Mouse (Mus musculus): Measurements from ENCODE around the gene Fam49a. TPM values are rescaled to one million over a fixed set of nuclear protein-coding genes. Genes with fewer than 3 reads are reported as not detected.

The Fam49a gene
- total and polyA plus RNA-seq, 3 experiments, result 7.1 to 20.0 (median 19.7) TPM

GRCm38 (mm10) chr12:12359923-12360322, 98.0 kb downstream of the Fam49a start:
- DNase-seq, result no peak

- DNase-seq, result no peak
Measured at GRCm38 (mm10) chr12:12362371-12362770, 100.4 kb downstream of the Fam49a start.

- no peak for DNase-seq
Measured at GRCm38 (mm10) chr12:12364201-12364600, 102.3 kb downstream of the Fam49a start.

GRCm38 (mm10) chr12:12367423-12367822, 105.5 kb downstream of the Fam49a start:
- DNase-seq, result no peak

- DNase-seq, result no peak
Measured at GRCm38 (mm10) chr12:12373111-12373862, 111.3 kb downstream of the Fam49a start.

- DNase-seq, result no peak
Measured at GRCm38 (mm10) chr12:12379056-12379455, 117.1 kb downstream of the Fam49a start.

GRCm38 (mm10) chr12:12389271-12389670, 127.3 kb downstream of the Fam49a start:
- no peak for DNase-seq

- peak; percentile 39 for DNase-seq
Measured at GRCm38 (mm10) chr12:12396224-12396623, 134.3 kb downstream of the Fam49a start.

GRCm38 (mm10) chr12:12401051-12401465, 139.1 kb downstream of the Fam49a start:
- peak; percentile 61 for DNase-seq

GRCm38 (mm10) chr12:12401504-12401903, 139.6 kb downstream of the Fam49a start:
- no peak for DNase-seq

GRCm38 (mm10) chr12:12405491-12406110, 143.7 kb downstream of the Fam49a start:
- DNase-seq, result no peak

GRCm38 (mm10) chr12:12409044-12409443, 147.1 kb downstream of the Fam49a start:
- DNase-seq, result no peak

GRCm38 (mm10) chr12:12412674-12413073, 150.7 kb downstream of the Fam49a start:
- peak; percentile 76 for DNase-seq

- no peak for DNase-seq
Measured at GRCm38 (mm10) chr12:12420423-12420822, 158.5 kb downstream of the Fam49a start.

- peak; percentile 88 for DNase-seq
Measured at GRCm38 (mm10) chr12:12420841-12421579, 159.1 kb downstream of the Fam49a start.

GRCm38 (mm10) chr12:12421580-12421878, 159.6 kb downstream of the Fam49a start:
- no peak for DNase-seq

- DNase-seq, result no peak
Measured at GRCm38 (mm10) chr12:12425188-12425587, 163.2 kb downstream of the Fam49a start.

- no peak for DNase-seq
Measured at GRCm38 (mm10) chr12:12427285-12427684, 165.3 kb downstream of the Fam49a start.

- DNase-seq, result no peak
Measured at GRCm38 (mm10) chr12:12428886-12429285, 166.9 kb downstream of the Fam49a start.

Measured in adrenal gland, adult 2 months (tissue).